Mouse (Mus musculus): ENCODE measurements at regions not wholly inside any gene's neighbourhood (a gene's known extent, or its start where the extent isn't known, plus 50 kb on each side); places are given as distances from the start of the nearest gene placed in this dataset.

DNA sequence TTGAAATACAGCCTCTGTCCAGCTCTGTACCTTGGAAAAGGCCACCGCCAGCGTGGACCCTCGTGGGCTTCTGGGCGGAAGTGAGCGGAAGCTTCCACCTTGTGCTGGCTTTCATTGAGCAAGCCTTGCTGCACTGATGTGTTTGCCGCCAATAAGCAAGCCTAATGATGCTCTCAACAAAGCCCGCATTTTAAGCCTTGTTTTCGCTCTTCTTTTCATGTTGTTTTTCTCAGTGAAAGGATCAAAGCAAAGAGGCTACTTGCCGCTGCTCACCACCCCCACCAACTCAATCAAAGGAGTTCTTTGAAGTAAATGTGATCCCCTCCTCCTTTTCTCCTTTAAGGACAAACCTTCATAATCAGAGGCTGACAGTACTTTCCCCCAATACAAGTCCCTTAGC, 86.2 kb upstream of the Cacna2d3 start:
- H3K4me3 ChIP-seq (ENCODE audit: low read depth, low read length), result no peak overlapping the region
- DNase-seq (ENCODE audit: low spot score) (no peak), ATAC-seq (replicated peaks; ENCODE audit: insufficient number of reproducible peaks, low FRiP score, low TSS enrichment, low read depth) (no peak)
- no peak overlapping the region for H3K4me2 ChIP-seq (ENCODE audit: low read depth, low read length)
- no peaks in the 10 kb centered on the region for H3K4me1 ChIP-seq (ENCODE audit: control insufficient read depth, insufficient read depth, low read length)
- H3K9me3 ChIP-seq (replicated peaks; ENCODE audit: control insufficient read depth, low read length), result no peaks in the 10 kb centered on the region
- no peak overlapping the region for H3K9ac ChIP-seq (replicated peaks; ENCODE audit: low read length)
- H3K27me3 ChIP-seq (ENCODE audit: control insufficient read depth, insufficient read depth, low read length), result no peaks in the 10 kb centered on the region
- 55% methylated on average over 9 of the region's 9 CpGs for WGBS
- H3K27ac ChIP-seq (replicated peaks; ENCODE audit: low read depth, low read length), result no peak overlapping the region
- no peaks in the 10 kb centered on the region for H3K36me3 ChIP-seq (replicated peaks; ENCODE audit: control insufficient read depth, insufficient read depth, low read depth, low read length)

DNA sequence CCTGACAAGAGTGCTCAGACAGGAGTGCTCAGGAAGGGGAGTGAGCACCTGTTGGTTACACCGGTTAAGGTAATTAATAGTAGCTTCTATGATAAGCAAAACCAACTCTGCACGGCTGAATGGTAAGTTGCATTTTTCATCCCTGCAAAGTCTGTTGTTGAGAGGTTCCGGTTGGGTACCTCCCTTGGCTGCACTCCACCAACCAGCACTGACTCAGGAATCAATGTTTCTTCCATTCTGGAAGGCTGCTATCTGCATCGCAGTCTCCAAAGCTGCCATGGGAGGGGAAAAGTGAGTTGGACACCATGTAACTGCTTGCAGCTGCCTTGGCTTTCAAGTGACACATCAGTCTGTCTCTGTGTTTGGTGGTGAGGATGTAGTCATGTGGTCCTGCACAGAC, 93.0 kb upstream of the Cacna2d3 start:
- Histone ChIP-seq H3K4me3 (ENCODE audit: low read depth, low read length) (no peak overlapping the region), H3K27me3 (ENCODE audit: control insufficient read depth, insufficient read depth, low read length) (no peaks in the 10 kb centered on the region), H3K27ac (replicated peaks; ENCODE audit: low read depth, low read length) (no peak overlapping the region), H3K9me3 (replicated peaks; ENCODE audit: control insufficient read depth, low read length) (no peaks in the 10 kb centered on the region), H3K4me1 (ENCODE audit: control insufficient read depth, insufficient read depth, low read length) (no peaks in the 10 kb centered on the region), H3K4me2 (ENCODE audit: low read depth, low read length) (no peak overlapping the region), H3K36me3 (replicated peaks; ENCODE audit: control insufficient read depth, insufficient read depth, low read depth, low read length) (no peaks in the 10 kb centered on the region), H3K9ac (replicated peaks; ENCODE audit: low read length) (no peak overlapping the region)
- 93% methylated on average over 4 of the region's 4 CpGs for WGBS
- DNase-seq (ENCODE audit: low spot score) (no peak), ATAC-seq (replicated peaks; ENCODE audit: insufficient number of reproducible peaks, low FRiP score, low TSS enrichment, low read depth) (no peak)

DNA sequence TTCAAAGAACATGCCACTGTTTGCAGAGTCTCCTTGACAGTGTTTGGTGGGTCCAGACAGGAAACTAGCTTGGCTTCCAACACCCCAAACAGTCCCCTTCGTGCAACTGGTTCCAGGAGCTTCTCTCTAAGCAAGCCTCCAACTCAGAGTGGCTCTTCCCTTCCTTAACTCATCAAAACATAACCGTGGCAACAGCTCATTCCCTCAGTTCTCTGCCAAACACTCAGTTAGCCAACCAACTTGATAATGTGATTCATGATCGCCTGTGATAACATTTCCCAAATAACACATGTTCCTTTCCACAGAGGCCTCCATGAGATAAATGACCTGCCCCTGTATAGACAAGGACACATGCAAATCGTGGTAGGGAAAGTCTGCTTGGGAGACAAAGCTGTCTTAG, 95.9 kb upstream of the Cacna2d3 start:
- no peaks in the 10 kb centered on the region for H3K36me3 ChIP-seq (replicated peaks; ENCODE audit: control insufficient read depth, insufficient read depth, low read depth, low read length)
- no peak overlapping the region for H3K4me3 ChIP-seq (ENCODE audit: low read depth, low read length)
- no peak overlapping the region for H3K27ac ChIP-seq (replicated peaks; ENCODE audit: low read depth, low read length)
- DNase-seq (ENCODE audit: low spot score) (no peak), ATAC-seq (replicated peaks; ENCODE audit: insufficient number of reproducible peaks, low FRiP score, low TSS enrichment, low read depth) (no peak)
- H3K9ac ChIP-seq (replicated peaks; ENCODE audit: low read length), result no peak overlapping the region
- 78% methylated on average over 4 of the region's 4 CpGs for WGBS
- H3K4me2 ChIP-seq (ENCODE audit: low read depth, low read length), result no peak overlapping the region
- no peaks in the 10 kb centered on the region for H3K9me3 ChIP-seq (replicated peaks; ENCODE audit: control insufficient read depth, low read length)
- no peaks in the 10 kb centered on the region for H3K4me1 ChIP-seq (ENCODE audit: control insufficient read depth, insufficient read depth, low read length)
- H3K27me3 ChIP-seq (ENCODE audit: control insufficient read depth, insufficient read depth, low read length), result no peaks in the 10 kb centered on the region

- H3K27me3 ChIP-seq (ENCODE audit: control insufficient read depth, insufficient read depth, low read length), result no peaks in the 10 kb centered on the region
- WGBS, result 91% methylated on average over 7 of the region's 7 CpGs
- H3K27ac ChIP-seq (replicated peaks; ENCODE audit: low read depth, low read length), result no peak overlapping the region
- no peaks in the 10 kb centered on the region for H3K4me1 ChIP-seq (ENCODE audit: control insufficient read depth, insufficient read depth, low read length)
- H3K9ac ChIP-seq (replicated peaks; ENCODE audit: low read length), result no peak overlapping the region
- no peak overlapping the region for H3K4me3 ChIP-seq (ENCODE audit: low read depth, low read length)
- DNase-seq (ENCODE audit: low spot score) (no peak), ATAC-seq (replicated peaks; ENCODE audit: insufficient number of reproducible peaks, low FRiP score, low TSS enrichment, low read depth) (no peak)
- H3K9me3 ChIP-seq (replicated peaks; ENCODE audit: control insufficient read depth, low read length), result no peaks in the 10 kb centered on the region
- H3K4me2 ChIP-seq (ENCODE audit: low read depth, low read length), result no peak overlapping the region
- H3K36me3 ChIP-seq (replicated peaks; ENCODE audit: control insufficient read depth, insufficient read depth, low read depth, low read length), result no peaks in the 10 kb centered on the region
Measured at GRCm38 (mm10) chr14:29818251-29818650, 96.6 kb upstream of the Cacna2d3 start.

GRCm38 (mm10) chr14:29818751-29819150, 97.1 kb upstream of the Cacna2d3 start:
- 82% methylated on average over 2 of the region's 2 CpGs for WGBS

GRCm38 (mm10) chr14:29837063-29837462, 115.4 kb upstream of the Cacna2d3 start:
- Histone ChIP-seq H3K4me3 (ENCODE audit: low read depth, low read length) (no peak overlapping the region), H3K36me3 (replicated peaks; ENCODE audit: control insufficient read depth, insufficient read depth, low read depth, low read length) (no peaks in the 10 kb centered on the region), H3K9me3 (replicated peaks; ENCODE audit: control insufficient read depth, low read length) (no peaks in the 10 kb centered on the region), H3K4me2 (ENCODE audit: low read depth, low read length) (no peak overlapping the region), H3K27ac (replicated peaks; ENCODE audit: low read depth, low read length) (no peak overlapping the region), H3K4me1 (ENCODE audit: control insufficient read depth, insufficient read depth, low read length) (no peaks in the 10 kb centered on the region), H3K27me3 (ENCODE audit: control insufficient read depth, insufficient read depth, low read length) (no peaks in the 10 kb centered on the region), H3K9ac (replicated peaks; ENCODE audit: low read length) (no peak overlapping the region)
- DNase-seq (ENCODE audit: low spot score) (no peak), ATAC-seq (replicated peaks; ENCODE audit: insufficient number of reproducible peaks, low FRiP score, low TSS enrichment, low read depth) (no peak)
- WGBS, result 74% methylated on average over 1 of the region's 1 CpGs

More at GRCm38 (mm10) chr14:29818751-29819150, 97.1 kb upstream of the Cacna2d3 start:
- Histone ChIP-seq H3K9me3 (replicated peaks; ENCODE audit: control insufficient read depth, low read length) (no peaks in the 10 kb centered on the region), H3K36me3 (replicated peaks; ENCODE audit: control insufficient read depth, insufficient read depth, low read depth, low read length) (no peaks in the 10 kb centered on the region), H3K27me3 (ENCODE audit: control insufficient read depth, insufficient read depth, low read length) (no peaks in the 10 kb centered on the region), H3K9ac (replicated peaks; ENCODE audit: low read length) (no peak overlapping the region), H3K27ac (replicated peaks; ENCODE audit: low read depth, low read length) (no peak overlapping the region), H3K4me1 (ENCODE audit: control insufficient read depth, insufficient read depth, low read length) (no peaks in the 10 kb centered on the region), H3K4me3 (ENCODE audit: low read depth, low read length) (no peak overlapping the region), H3K4me2 (ENCODE audit: low read depth, low read length) (no peak overlapping the region)
- no peak for DNase-seq (ENCODE audit: low spot score)
- no peak for ATAC-seq (replicated peaks; ENCODE audit: insufficient number of reproducible peaks, low FRiP score, low TSS enrichment, low read depth)

DNA sequence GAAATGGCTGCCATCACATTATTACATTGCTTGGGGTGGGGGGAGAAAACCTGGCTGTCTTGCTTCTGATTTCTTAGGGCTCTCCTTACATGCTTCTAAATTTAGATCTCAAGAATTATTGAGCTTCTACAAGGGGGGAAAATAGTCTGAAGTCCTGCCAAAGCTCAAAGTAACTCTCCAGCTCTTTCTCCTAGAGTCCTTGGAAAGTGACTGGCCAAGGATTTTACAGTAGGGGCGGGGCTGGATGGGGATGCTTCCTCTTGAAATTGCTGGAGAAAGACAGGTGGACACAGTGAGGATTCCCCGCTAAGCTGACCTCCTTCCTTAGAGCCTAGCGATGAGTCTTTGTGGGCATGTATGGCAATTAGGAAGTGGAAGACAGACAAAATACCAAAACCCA, 117.9 kb upstream of the Cacna2d3 start:
- DNase-seq (ENCODE audit: low spot score) (no peak), ATAC-seq (replicated peaks; ENCODE audit: insufficient number of reproducible peaks, low FRiP score, low TSS enrichment, low read depth) (no peak)
- no peak overlapping the region for H3K9ac ChIP-seq (replicated peaks; ENCODE audit: low read length)
- 87% methylated on average over 3 of the region's 3 CpGs for WGBS
- no peaks in the 10 kb centered on the region for H3K36me3 ChIP-seq (replicated peaks; ENCODE audit: control insufficient read depth, insufficient read depth, low read depth, low read length)
- H3K27me3 ChIP-seq (ENCODE audit: control insufficient read depth, insufficient read depth, low read length), result no peaks in the 10 kb centered on the region
- H3K4me2 ChIP-seq (ENCODE audit: low read depth, low read length), result no peak overlapping the region
- H3K4me1 ChIP-seq (ENCODE audit: control insufficient read depth, insufficient read depth, low read length), result no peaks in the 10 kb centered on the region
- H3K4me3 ChIP-seq (ENCODE audit: low read depth, low read length), result no peak overlapping the region
- H3K27ac ChIP-seq (replicated peaks; ENCODE audit: low read depth, low read length), result no peak overlapping the region
- H3K9me3 ChIP-seq (replicated peaks; ENCODE audit: control insufficient read depth, low read length), result no peaks in the 10 kb centered on the region

GRCm38 (mm10) chr14:29841361-29842117, 119.9 kb upstream of the Cacna2d3 start:
- H3K36me3 ChIP-seq (replicated peaks; ENCODE audit: control insufficient read depth, insufficient read depth, low read depth, low read length), result no peaks in the 10 kb centered on the region
- H3K4me2 ChIP-seq (ENCODE audit: low read depth, low read length), result no peak overlapping the region
- WGBS, result 87% methylated on average over 7 of the region's 7 CpGs
- ATAC-seq (replicated peaks; ENCODE audit: insufficient number of reproducible peaks, low FRiP score, low TSS enrichment, low read depth), result no peak
- H3K9ac ChIP-seq (replicated peaks; ENCODE audit: low read length), result no peak overlapping the region
- no peak for DNase-seq (ENCODE audit: low spot score)
- H3K9me3 ChIP-seq (replicated peaks; ENCODE audit: control insufficient read depth, low read length), result no peaks in the 10 kb centered on the region
- no peaks in the 10 kb centered on the region for H3K4me1 ChIP-seq (ENCODE audit: control insufficient read depth, insufficient read depth, low read length)
- no peak overlapping the region for H3K4me3 ChIP-seq (ENCODE audit: low read depth, low read length)
- no peak overlapping the region for H3K27ac ChIP-seq (replicated peaks; ENCODE audit: low read depth, low read length)
- H3K27me3 ChIP-seq (ENCODE audit: control insufficient read depth, insufficient read depth, low read length), result no peaks in the 10 kb centered on the region

All from embryonic facial prominence, embryonic 11.5 days (tissue).